Mouse (Mus musculus): ENCODE measurements around the gene Uaca.

DNA sequence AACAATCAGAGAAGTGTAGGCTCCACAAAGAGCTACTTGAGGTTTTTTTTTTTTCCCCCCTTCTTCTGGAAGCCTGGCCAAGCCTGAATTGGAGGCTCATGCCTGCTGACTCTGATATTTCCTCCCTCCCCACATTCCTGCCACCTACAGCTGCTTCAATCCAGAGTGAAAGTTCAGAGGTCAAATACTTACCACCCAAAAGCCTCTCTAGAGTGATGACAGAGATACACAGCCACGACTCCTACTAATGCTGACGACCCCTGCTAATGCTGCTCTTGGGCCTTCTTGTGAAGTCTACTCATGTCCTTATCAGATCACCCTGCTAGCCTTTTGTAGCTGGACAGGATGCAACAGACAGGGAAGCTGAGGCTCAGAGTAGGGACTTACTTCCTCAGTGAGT, 29.2 kb upstream of the Uaca start:
- TF ChIP-seq EP300 (IDR thresholded peaks at IDR 0.05) (no peak), CTCF (IDR thresholded peaks at IDR 0.05) (no peak)

All from lung, postnatal 0 days (tissue).